ENCODE assay signal across 8 mouse cellular contexts in genomic region chr2:158534090-158534489, GRCm38 (mm10). TPM values are rescaled to one million over a fixed set of nuclear protein-coding genes. Genes with fewer than 3 reads are reported as not detected.
A peak's percentile ranks its signal among the peaks of the same experiment; 100 is the strongest.
DNase-seq lines count a peak whose midpoint lies in the region; ATAC-seq and TF ChIP-seq lines count a peak whose summit lies in the region.

No protein-coding gene starts in this region.

- TF ChIP-seq CTCF in stomach, postnatal 0 days (IDR thresholded peaks at IDR 0.05; ENCODE audit: low read depth) = peak; percentile 85

- H3K4me1 ChIP-seq in midbrain, embryonic 14.5 days (ENCODE audit: control insufficient read depth, insufficient read depth, low read length) = no peaks in the 10 kb centered on the region
- no peaks in the 10 kb centered on the region for H3K4me1 ChIP-seq in stomach, postnatal 0 days (replicated peaks; ENCODE audit: control insufficient read depth, insufficient read depth)

- WGBS in midbrain, embryonic 14.5 days = 5% methylated on average over 4 of the region's 4 CpGs
- WGBS in stomach, postnatal 0 days = 1% methylated on average over 4 of the region's 4 CpGs

- no peak overlapping the region for H3K27ac ChIP-seq in midbrain, embryonic 14.5 days (replicated peaks; ENCODE audit: low read depth, low read length)
- no peak overlapping the region for H3K27ac ChIP-seq in stomach, postnatal 0 days (replicated peaks)

- peak; percentile 63 for ATAC-seq in activated CD4-positive, CD25-positive, alpha-beta regulatory T cell, adult 4 months
- ATAC-seq in hematopoietic stem cell, adult 5-6 weeks (replicated peaks in 1 of 2; ENCODE audit: insufficient read depth in 1 of 2, low FRiP score in 2 of 2, low TSS enrichment in 1 of 2, low read depth in 1 of 2, poor library complexity in 2 of 2, severe bottlenecking in 2 of 2) = peak; percentile 79 to 92
- peak; percentile 69; the same call in 1 of the 2 replicates for ATAC-seq in midbrain, embryonic 14.5 days (ENCODE audit: low FRiP score, low TSS enrichment)
- peak; percentile 49; the same call in 1 of the 2 replicates for ATAC-seq in stomach, postnatal 0 days (ENCODE audit: low FRiP score, low TSS enrichment)

- DNase-seq in ovary, postnatal 36 days (ENCODE audit: low spot score) = peak; percentile 50
- no peak for DNase-seq in ovary, postnatal 10 days (ENCODE audit: low spot score)
- peak; percentile 75 for DNase-seq in embryo, embryonic 11 days
- DNase-seq in left cerebral cortex, postnatal 36 days (ENCODE audit: low spot score in 2 of 2) = peak; percentile 49 to 63
- peak; percentile 88 for DNase-seq in midbrain, embryonic 14.5 days
- DNase-seq in stomach, postnatal 0 days (ENCODE audit: low spot score) = peak; percentile 66

- H3K36me3 ChIP-seq in midbrain, embryonic 14.5 days (ENCODE audit: control insufficient read depth, insufficient read depth, low read length) = no peaks in the 10 kb centered on the region
- no peaks in the 10 kb centered on the region for H3K36me3 ChIP-seq in stomach, postnatal 0 days (ENCODE audit: control insufficient read depth, insufficient read depth, low read length)

- no peak overlapping the region for H3K4me2 ChIP-seq in midbrain, embryonic 14.5 days (ENCODE audit: low read length)
- no peak overlapping the region for H3K4me2 ChIP-seq in stomach, postnatal 0 days (replicated peaks; ENCODE audit: low read depth)

- H3K9ac ChIP-seq in midbrain, embryonic 14.5 days (replicated peaks; ENCODE audit: low read length) = no peak overlapping the region
- H3K9ac ChIP-seq in stomach, postnatal 0 days (ENCODE audit: low read length) = no peak overlapping the region

- intact Hi-C loops in left cerebral cortex, postnatal 36 days (cut with DNase I) = loop anchor here (5.0 kb wide), 1 partner anchor 478 kb away; no protein-coding TSS in a partner anchor

- TF ChIP-seq EP300 in stomach, postnatal 0 days (optimal IDR thresholded peaks at IDR 0.05) = no peak

- H3K9me3 ChIP-seq in midbrain, embryonic 14.5 days (ENCODE audit: control insufficient read depth, low read length) = no peaks in the 10 kb centered on the region
- no peaks in the 10 kb centered on the region for H3K9me3 ChIP-seq in stomach, postnatal 0 days (ENCODE audit: control insufficient read depth, low read length)

- no peaks in the 10 kb centered on the region for H3K27me3 ChIP-seq in midbrain, embryonic 14.5 days (ENCODE audit: control insufficient read depth, insufficient read depth, low read length)
- H3K27me3 ChIP-seq in stomach, postnatal 0 days (ENCODE audit: control insufficient read depth, insufficient read depth, low read length) = no peaks in the 10 kb centered on the region

- no peak overlapping the region for H3K4me3 ChIP-seq in midbrain, embryonic 14.5 days (replicated peaks; ENCODE audit: low read depth, low read length)
- no peak overlapping the region for H3K4me3 ChIP-seq in stomach, postnatal 0 days (ENCODE audit: low read depth, low read length)

RNA-seq across cellular contexts. Expression of gene Arhgap40, which starts 21.5 kb away (rescaled TPM):
- polyA plus RNA-seq in activated CD4-positive, CD25-positive, alpha-beta regulatory T cell, adult 4 months (2017; shearing (Covaris generic)) = not detected
- not detected in 2 replicates for total RNA-seq in hematopoietic stem cell, adult 5-6 weeks (2017)
- not detected for total RNA-seq in left cerebral cortex, postnatal 36 days (2021)
- 0.57 and 0.87 TPM in 2 replicates for polyA plus RNA-seq in midbrain, embryonic 14.5 days (2014; fragmentation: Nextera tagmentation; extraction: Ambion mirVana)
- 11.4 and 12.7 TPM in 2 replicates for polyA plus RNA-seq in stomach, postnatal 0 days (2015; fragmentation: Nextera tagmentation; extraction: Ambion mirVana)

RNA-seq across cellular contexts. Expression of gene Adig, which starts 31.7 kb away (rescaled TPM):
- not detected for polyA plus RNA-seq in activated CD4-positive, CD25-positive, alpha-beta regulatory T cell, adult 4 months (2017; shearing (Covaris generic))
- total RNA-seq in hematopoietic stem cell, adult 5-6 weeks (2017) = not detected in 2 replicates
- not detected for total RNA-seq in left cerebral cortex, postnatal 36 days (2021)
- polyA plus RNA-seq in midbrain, embryonic 14.5 days (2014; fragmentation: Nextera tagmentation; extraction: Ambion mirVana) = not detected in 2 replicates
- polyA plus RNA-seq in stomach, postnatal 0 days (2015; fragmentation: Nextera tagmentation; extraction: Ambion mirVana) = 2.3 and 2.9 TPM in 2 replicates
